Mouse (Mus musculus): ENCODE results near the gene Dusp19. TPM values are rescaled to one million over a fixed set of nuclear protein-coding genes. Genes with fewer than 3 reads are reported as not detected.

Gene Dusp19
- 19.8 and 20.2 TPM in 2 replicates for polyA plus RNA-seq (2014; fragmentation: Nextera tagmentation; extraction: Ambion mirVana)

GRCm38 (mm10) chr2:80616854-80617737 is at the start of gene Dusp19, which contains the start of gene Nup35:
TSS of gene Dusp19 (plus strand) at chr2:80617045.
TSS of gene Nup35 (plus strand) at chr2:80617236.
- 1% methylated on average over 21 of the region's 21 CpGs for WGBS

GRCm38 (mm10) chr2:80567411-80567810 is 49.4 kb upstream of the Dusp19 start:
- ATAC-seq (ENCODE audit: low FRiP score) (no peak), DNase-seq (ENCODE audit: low spot score) (no peak)
- H3K9ac ChIP-seq (ENCODE audit: low read depth, low read length): no peak overlapping the region
- H3K4me1 ChIP-seq (replicated peaks; ENCODE audit: control insufficient read depth, insufficient read depth, low read length): no peaks in the 10 kb centered on the region
- H3K4me2 ChIP-seq (replicated peaks; ENCODE audit: low read depth, low read length): no peak overlapping the region
- H3K27ac ChIP-seq (ENCODE audit: low read depth, low read length): no peak overlapping the region
- H3K9me3 ChIP-seq (ENCODE audit: control insufficient read depth, low read length): no peaks in the 10 kb centered on the region
- no peak overlapping the region for H3K4me3 ChIP-seq (ENCODE audit: low read depth, low read length)
- no peaks in the 10 kb centered on the region for H3K36me3 ChIP-seq (ENCODE audit: control insufficient read depth, insufficient read depth, low read length)
- H3K27me3 ChIP-seq (ENCODE audit: control insufficient read depth, insufficient read depth, low read length): no peaks in the 10 kb centered on the region
- WGBS: 93% methylated on average over 4 of the region's 4 CpGs

More at GRCm38 (mm10) chr2:80616854-80617737, at the start of gene Dusp19, which contains the start of gene Nup35:
- H3K9me3 ChIP-seq (ENCODE audit: control insufficient read depth, low read length): no peaks in the 10 kb centered on the region
- H3K4me3 ChIP-seq (ENCODE audit: low read depth, low read length): peak within 1 kb of the TSS; percentile 40
- H3K4me1 ChIP-seq (replicated peaks; ENCODE audit: control insufficient read depth, insufficient read depth, low read length): no peaks in the 10 kb centered on the region
- no peaks in the 10 kb centered on the region for H3K36me3 ChIP-seq (ENCODE audit: control insufficient read depth, insufficient read depth, low read length)
- H3K27ac ChIP-seq (ENCODE audit: low read depth, low read length): 0 out of 2 replicates have a peak within 1 kb of the TSS, but pooled peaks have one; percentile 48
- DNase-seq (ENCODE audit: low spot score) (peak; percentile 93), ATAC-seq (ENCODE audit: low FRiP score) (peak; percentile 100)
- H3K9ac ChIP-seq (ENCODE audit: low read depth, low read length): peak within 1 kb of the TSS; percentile 62
- H3K4me2 ChIP-seq (replicated peaks; ENCODE audit: low read depth, low read length): peak within 1 kb of the TSS; percentile 57
- no peaks in the 10 kb centered on the region for H3K27me3 ChIP-seq (ENCODE audit: control insufficient read depth, insufficient read depth, low read length)

GRCm38 (mm10) chr2:80570656-80571055 is 46.2 kb upstream of the Dusp19 start:
- Histone ChIP-seq H3K9ac (ENCODE audit: low read depth, low read length) (no peak overlapping the region), H3K4me3 (ENCODE audit: low read depth, low read length) (no peak overlapping the region), H3K9me3 (ENCODE audit: control insufficient read depth, low read length) (no peaks in the 10 kb centered on the region), H3K4me1 (replicated peaks; ENCODE audit: control insufficient read depth, insufficient read depth, low read length) (no peaks in the 10 kb centered on the region), H3K27ac (ENCODE audit: low read depth, low read length) (no peak overlapping the region), H3K36me3 (ENCODE audit: control insufficient read depth, insufficient read depth, low read length) (no peaks in the 10 kb centered on the region), H3K27me3 (ENCODE audit: control insufficient read depth, insufficient read depth, low read length) (no peaks in the 10 kb centered on the region), H3K4me2 (replicated peaks; ENCODE audit: low read depth, low read length) (no peak overlapping the region)
- no peak for DNase-seq (ENCODE audit: low spot score)
- ATAC-seq (ENCODE audit: low FRiP score): no peak
- 81% methylated on average over 4 of the region's 4 CpGs for WGBS

GRCm38 (mm10) chr2:80577286-80577685 is 39.6 kb upstream of the Dusp19 start:
- ATAC-seq (ENCODE audit: low FRiP score) (no peak), DNase-seq (ENCODE audit: low spot score) (no peak)
- Histone ChIP-seq H3K36me3 (ENCODE audit: control insufficient read depth, insufficient read depth, low read length) (no peaks in the 10 kb centered on the region), H3K27me3 (ENCODE audit: control insufficient read depth, insufficient read depth, low read length) (no peaks in the 10 kb centered on the region), H3K4me2 (replicated peaks; ENCODE audit: low read depth, low read length) (no peak overlapping the region), H3K27ac (ENCODE audit: low read depth, low read length) (no peak overlapping the region), H3K9me3 (ENCODE audit: control insufficient read depth, low read length) (no peaks in the 10 kb centered on the region), H3K4me3 (ENCODE audit: low read depth, low read length) (no peak overlapping the region), H3K9ac (ENCODE audit: low read depth, low read length) (no peak overlapping the region), H3K4me1 (replicated peaks; ENCODE audit: control insufficient read depth, insufficient read depth, low read length) (no peaks in the 10 kb centered on the region)
- WGBS: 91% methylated on average over 1 of the region's 1 CpGs

- Histone ChIP-seq H3K4me3 (ENCODE audit: low read depth, low read length) (peak overlapping the region; percentile 1; the same call in 1 of the 2 replicates), H3K9ac (ENCODE audit: low read depth, low read length) (no peak overlapping the region), H3K9me3 (ENCODE audit: control insufficient read depth, low read length) (no peaks in the 10 kb centered on the region), H3K27me3 (ENCODE audit: control insufficient read depth, insufficient read depth, low read length) (no peaks in the 10 kb centered on the region), H3K36me3 (ENCODE audit: control insufficient read depth, insufficient read depth, low read length) (no peaks in the 10 kb centered on the region), H3K4me2 (replicated peaks; ENCODE audit: low read depth, low read length) (peak overlapping the region; percentile 20), H3K27ac (ENCODE audit: low read depth, low read length) (no peak overlapping the region), H3K4me1 (replicated peaks; ENCODE audit: control insufficient read depth, insufficient read depth, low read length) (no peaks in the 10 kb centered on the region)
- ATAC-seq (ENCODE audit: low FRiP score) (no peak), DNase-seq (ENCODE audit: low spot score) (no peak)
- WGBS: 49% methylated on average over 6 of the region's 6 CpGs
Observed at GRCm38 (mm10) chr2:80579253-80579891, 37.5 kb upstream of the Dusp19 start.

GRCm38 (mm10) chr2:80580311-80580961 is 36.4 kb upstream of the Dusp19 start:
- Histone ChIP-seq H3K4me3 (ENCODE audit: low read depth, low read length) (peak overlapping the region; percentile 88), H3K4me2 (replicated peaks; ENCODE audit: low read depth, low read length) (peak overlapping the region; percentile 40), H3K9ac (ENCODE audit: low read depth, low read length) (peak overlapping the region; percentile 98), H3K27ac (ENCODE audit: low read depth, low read length) (peak overlapping the region; percentile 94), H3K27me3 (ENCODE audit: control insufficient read depth, insufficient read depth, low read length) (no peaks in the 10 kb centered on the region), H3K9me3 (ENCODE audit: control insufficient read depth, low read length) (no peaks in the 10 kb centered on the region), H3K36me3 (ENCODE audit: control insufficient read depth, insufficient read depth, low read length) (no peaks in the 10 kb centered on the region), H3K4me1 (replicated peaks; ENCODE audit: control insufficient read depth, insufficient read depth, low read length) (no peaks in the 10 kb centered on the region)
- WGBS: under 1% methylated on average over 40 of the region's 65 CpGs
- DNase-seq (ENCODE audit: low spot score) (peak; percentile 72), ATAC-seq (ENCODE audit: low FRiP score) (peak; percentile 75)

GRCm38 (mm10) chr2:80581043-80581711 is 35.7 kb upstream of the Dusp19 start, which contains the start of gene Nckap1:
TSS of gene Nckap1 (minus strand) at chr2:80581380.
- Histone ChIP-seq H3K27ac (ENCODE audit: low read depth, low read length) (peak within 1 kb of the TSS; percentile 94), H3K9me3 (ENCODE audit: control insufficient read depth, low read length) (no peaks in the 10 kb centered on the region), H3K36me3 (ENCODE audit: control insufficient read depth, insufficient read depth, low read length) (no peaks in the 10 kb centered on the region), H3K4me2 (replicated peaks; ENCODE audit: low read depth, low read length) (peak within 1 kb of the TSS; percentile 60), H3K4me3 (ENCODE audit: low read depth, low read length) (peak within 1 kb of the TSS; percentile 88), H3K27me3 (ENCODE audit: control insufficient read depth, insufficient read depth, low read length) (no peaks in the 10 kb centered on the region), H3K9ac (ENCODE audit: low read depth, low read length) (peak within 1 kb of the TSS; percentile 98), H3K4me1 (replicated peaks; ENCODE audit: control insufficient read depth, insufficient read depth, low read length) (no peaks in the 10 kb centered on the region)
- under 1% methylated on average over 57 of the region's 88 CpGs for WGBS
- ATAC-seq (ENCODE audit: low FRiP score) (peak; percentile 96), DNase-seq (ENCODE audit: low spot score) (peak; percentile 93)

GRCm38 (mm10) chr2:80582356-80582755 is 34.5 kb upstream of the Dusp19 start:
- H3K4me3 ChIP-seq (ENCODE audit: low read depth, low read length): no peak overlapping the region
- no peaks in the 10 kb centered on the region for H3K27me3 ChIP-seq (ENCODE audit: control insufficient read depth, insufficient read depth, low read length)
- no peak overlapping the region for H3K27ac ChIP-seq (ENCODE audit: low read depth, low read length)
- no peak overlapping the region for H3K4me2 ChIP-seq (replicated peaks; ENCODE audit: low read depth, low read length)
- ATAC-seq (ENCODE audit: low FRiP score) (no peak), DNase-seq (ENCODE audit: low spot score) (no peak)
- H3K9me3 ChIP-seq (ENCODE audit: control insufficient read depth, low read length): no peaks in the 10 kb centered on the region
- WGBS: 91% methylated on average over 3 of the region's 3 CpGs
- no peaks in the 10 kb centered on the region for H3K36me3 ChIP-seq (ENCODE audit: control insufficient read depth, insufficient read depth, low read length)
- no peaks in the 10 kb centered on the region for H3K4me1 ChIP-seq (replicated peaks; ENCODE audit: control insufficient read depth, insufficient read depth, low read length)
- no peak overlapping the region for H3K9ac ChIP-seq (ENCODE audit: low read depth, low read length)

Measured in hindbrain, embryonic 11.5 days (tissue).